Mouse (Mus musculus) brown adipose tissue, adult 24 weeks (tissue): ENCODE measurements around the gene Prr12. TPM values are rescaled to one million over a fixed set of nuclear protein-coding genes. Genes with fewer than 3 reads are reported as not detected.
"Not testable (repeated sequence)": the region's sequence is repeated elsewhere in the genome, so short reads cannot be mapped to it uniquely, and the experiment has no call there.

Experiments
- H3K27ac ChIP-seq: fragments of 200-500 bp; replicated peaks from 2 replicates; pipeline ENCODE4 v1.5.1; 2012; ENCODE audit warnings: low read depth, mild to moderate bottlenecking, low read length
- H3K4me1 ChIP-seq: fragments of 200-500 bp; 2 replicates; pipeline ENCODE4 v1.6.1; 2012; ENCODE audit warnings: low read length, mixed read lengths; ENCODE audit not compliant: control insufficient read depth, insufficient read depth, insufficient read length
- H3K4me3 ChIP-seq: fragments of 200-500 bp; 2 replicates; pipeline ENCODE4 v1.5.1; 2012; ENCODE audit warnings: low read depth, mild to moderate bottlenecking, low read length, moderate library complexity; ENCODE audit not compliant: insufficient read depth
- polyA plus RNA-seq: library from polyadenylated mRNA; stranded (reverse); fragments of >200 nt; gene quantifications from 2 replicates; pipeline ENCODE4 v1.2.4, GENCODE M21; 2012; ENCODE audit not compliant: missing spikeins, insufficient read depth, insufficient read length

The Prr12 gene
- polyA plus RNA-seq: 4.8 and 5.4 TPM in 2 replicates

- Histone ChIP-seq H3K27ac (peak within 1 kb of the TSS; percentile 71), H3K4me3 (peak within 1 kb of the TSS; percentile 96), H3K4me1 (peaks cover 5% of the 10 kb centered on the region)
Observed at GRCm38 (mm10) chr7:45052862-45053116, at the start of gene Prr12. Gene Prr12 (minus strand): TSS chr7:45052881.

GRCm38 (mm10) chr7:45102441-45102840 is 49.8 kb upstream of the Prr12 start:
- H3K27ac ChIP-seq: peak overlapping the region; percentile 89
- peaks cover 42% of the 10 kb centered on the region for H3K4me1 ChIP-seq
- peak overlapping the region; percentile 76 for H3K4me3 ChIP-seq

GRCm38 (mm10) chr7:45100046-45100445 is 47.4 kb upstream of the Prr12 start:
- Histone ChIP-seq H3K4me3 (peak overlapping the region; percentile 38), H3K4me1 (peaks cover 43% of the 10 kb centered on the region), H3K27ac (peak overlapping the region; percentile 86)

- peaks cover 39% of the 10 kb centered on the region for H3K4me1 ChIP-seq
- H3K27ac ChIP-seq: peak overlapping the region; percentile 45
Observed at GRCm38 (mm10) chr7:45098541-45099240, 46.0 kb upstream of the Prr12 start.

GRCm38 (mm10) chr7:45097479-45097878 is 44.8 kb upstream of the Prr12 start:
- Histone ChIP-seq H3K27ac (peak overlapping the region; percentile 68), H3K4me1 (peaks cover 37% of the 10 kb centered on the region), H3K4me3 (no peak overlapping the region)

More at GRCm38 (mm10) chr7:45098541-45099240, 46.0 kb upstream of the Prr12 start:
- H3K4me3 ChIP-seq: no peak overlapping the region

- not testable (repeated sequence) for H3K4me3 ChIP-seq, H3K27ac ChIP-seq
- peaks cover 30% of the 10 kb centered on the region for H3K4me1 ChIP-seq
Observed at GRCm38 (mm10) chr7:45095965-45096364, 43.3 kb upstream of the Prr12 start.

GRCm38 (mm10) chr7:45095367-45095766 is 42.7 kb upstream of the Prr12 start:
- peak overlapping the region; percentile 38; the same call in 1 of the 2 replicates for H3K27ac ChIP-seq
- no peak overlapping the region for H3K4me3 ChIP-seq
- peaks cover 26% of the 10 kb centered on the region for H3K4me1 ChIP-seq

- Histone ChIP-seq H3K4me1 (peaks cover 21% of the 10 kb centered on the region), H3K4me3 (no peak overlapping the region), H3K27ac (no peak overlapping the region)
Observed at GRCm38 (mm10) chr7:45094121-45094520, 41.4 kb upstream of the Prr12 start.

GRCm38 (mm10) chr7:45093516-45093905 is 40.8 kb upstream of the Prr12 start:
- H3K4me3 ChIP-seq: no peak overlapping the region
- H3K27ac ChIP-seq: no peak overlapping the region
- peaks cover 18% of the 10 kb centered on the region for H3K4me1 ChIP-seq

- Histone ChIP-seq H3K4me3 (no peak overlapping the region), H3K4me1 (peaks cover 12% of the 10 kb centered on the region), H3K27ac (no peak overlapping the region)
Observed at GRCm38 (mm10) chr7:45092828-45093515, 40.3 kb upstream of the Prr12 start.

- Histone ChIP-seq H3K4me3 (peak within 1 kb of the TSS; percentile 40), H3K27ac (no peak within 1 kb of the TSS), H3K4me1 (peaks cover 5% of the 10 kb centered on the region; the same call in 1 of the 2 replicates)
Observed at GRCm38 (mm10) chr7:45092048-45092447, 39.4 kb upstream of the Prr12 start, which contains the start of gene Rcn3. Gene Rcn3 (minus strand): TSS chr7:45092221.

- Histone ChIP-seq H3K4me3 (peak overlapping the region; percentile 40), H3K4me1 (peaks cover 5% of the 10 kb centered on the region; the same call in 1 of the 2 replicates), H3K27ac (no peak overlapping the region)
Observed at GRCm38 (mm10) chr7:45091001-45091990, 38.6 kb upstream of the Prr12 start.

- peak overlapping the region; percentile 40; the same call in 1 of the 2 replicates for H3K4me3 ChIP-seq
Observed at GRCm38 (mm10) chr7:45090251-45090977, 37.7 kb upstream of the Prr12 start.

GRCm38 (mm10) chr7:45088597-45088996 is 35.9 kb upstream of the Prr12 start:
- H3K4me1 ChIP-seq: peaks cover 5% of the 10 kb centered on the region; the same call in 1 of the 2 replicates
- H3K4me3 ChIP-seq: no peak overlapping the region
- no peak overlapping the region for H3K27ac ChIP-seq

More at GRCm38 (mm10) chr7:45090251-45090977, 37.7 kb upstream of the Prr12 start:
- Histone ChIP-seq H3K4me1 (peaks cover 5% of the 10 kb centered on the region; the same call in 1 of the 2 replicates), H3K27ac (no peak overlapping the region)
